Mouse (Mus musculus) liver, adult (tissue): ENCODE measurements around the gene Arl4c.

Experiments
- GATA4 ChIP-seq: IDR thresholded peaks from 2 replicates; pipeline ENCODE4 v1.6.1; 2014; ENCODE audit warnings: mild to moderate bottlenecking, low read length; ENCODE audit not compliant: insufficient replicate concordance

Gene Arl4c

DNA sequence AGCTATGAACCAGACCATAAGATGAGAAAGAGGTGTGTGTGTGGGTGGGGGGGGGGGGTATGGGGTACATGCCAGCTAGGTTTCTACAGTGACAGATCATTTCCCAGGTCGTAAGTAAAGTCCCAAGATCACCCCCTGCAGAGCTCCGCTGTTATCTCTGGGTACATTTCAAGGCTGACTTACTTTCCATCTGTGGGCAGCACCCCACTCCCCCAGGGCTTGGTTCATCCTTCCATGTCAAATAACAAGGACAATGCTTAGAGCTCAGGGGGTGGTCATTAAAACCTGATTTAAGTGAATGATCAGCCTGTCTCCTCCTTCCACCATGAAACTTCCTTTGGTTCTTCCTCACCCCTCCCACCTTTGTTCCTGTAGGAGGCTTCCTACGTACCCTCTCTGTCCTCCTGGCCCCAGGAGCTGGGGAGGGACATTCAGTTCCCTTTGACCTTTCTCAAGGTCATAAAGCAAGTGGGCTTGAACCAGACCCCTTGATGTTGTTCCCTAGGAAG lies 23.7 kb downstream of the Arl4c start:
- no peak for TF ChIP-seq GATA4

DNA sequence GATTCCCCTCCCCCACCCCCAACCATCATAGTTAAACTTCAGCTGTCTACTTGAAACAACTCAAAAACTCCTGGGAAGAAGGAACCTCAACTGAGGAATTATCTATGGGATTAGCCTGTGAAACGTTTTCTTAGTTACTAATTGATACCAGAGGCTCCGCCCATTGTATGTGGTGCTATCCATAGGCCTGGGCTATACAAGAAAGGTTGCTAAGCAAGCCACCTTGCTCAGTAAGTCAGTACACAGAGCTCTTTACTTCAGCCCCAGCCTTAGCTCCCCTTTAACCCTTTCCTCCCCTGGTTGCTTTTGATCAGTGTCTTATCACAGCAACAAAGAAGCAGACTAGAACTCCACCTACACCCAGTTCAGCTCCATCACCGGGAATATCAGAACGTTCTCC lies 31.2 kb downstream of the Arl4c start:
- TF ChIP-seq GATA4, result no peak

DNA sequence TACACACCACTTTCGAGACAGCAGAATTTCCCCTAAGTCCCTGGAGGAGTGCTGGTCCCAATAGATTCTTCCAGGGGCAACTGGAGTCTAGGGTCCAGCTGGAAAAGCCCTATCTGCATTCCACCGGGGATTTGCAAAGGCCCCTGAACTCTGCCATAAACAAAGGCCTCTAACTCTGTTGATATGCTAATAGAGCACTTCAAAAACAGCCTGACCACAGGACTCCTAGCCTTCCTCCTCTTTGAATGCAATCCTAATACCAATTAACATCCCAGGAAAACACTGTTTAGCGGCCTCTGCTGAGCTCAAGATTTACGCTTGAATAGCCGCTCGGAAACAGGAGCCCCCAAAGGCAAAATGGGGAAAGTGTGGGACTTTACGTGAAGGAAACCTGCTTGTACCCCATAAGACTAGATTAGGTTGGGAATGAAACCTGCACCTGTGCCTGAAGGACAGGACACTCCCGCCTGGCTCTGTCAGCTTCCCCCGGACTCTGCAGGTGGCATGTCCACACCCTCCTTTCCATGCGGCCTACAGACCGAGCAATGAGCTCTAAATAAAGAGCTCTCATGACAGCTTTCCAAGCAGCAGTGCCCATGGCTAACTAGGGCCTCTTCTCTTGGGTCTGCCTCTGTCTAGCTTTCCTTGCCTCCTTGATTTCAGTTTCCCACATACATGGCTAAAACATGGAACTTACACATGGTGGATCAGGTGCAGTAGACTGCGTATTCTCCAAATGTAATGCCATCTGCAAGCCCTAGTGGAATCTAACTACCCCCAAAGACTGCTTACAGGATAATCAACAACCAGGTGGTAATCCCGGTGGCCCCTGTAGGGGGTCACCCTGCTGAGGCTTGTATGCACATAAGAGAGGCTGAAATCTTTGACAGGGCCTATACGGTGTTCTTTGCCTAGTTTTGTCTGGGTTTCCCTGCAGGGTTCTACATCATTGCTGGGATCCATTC lies 32.9 kb downstream of the Arl4c start:
- no peak for TF ChIP-seq GATA4

DNA sequence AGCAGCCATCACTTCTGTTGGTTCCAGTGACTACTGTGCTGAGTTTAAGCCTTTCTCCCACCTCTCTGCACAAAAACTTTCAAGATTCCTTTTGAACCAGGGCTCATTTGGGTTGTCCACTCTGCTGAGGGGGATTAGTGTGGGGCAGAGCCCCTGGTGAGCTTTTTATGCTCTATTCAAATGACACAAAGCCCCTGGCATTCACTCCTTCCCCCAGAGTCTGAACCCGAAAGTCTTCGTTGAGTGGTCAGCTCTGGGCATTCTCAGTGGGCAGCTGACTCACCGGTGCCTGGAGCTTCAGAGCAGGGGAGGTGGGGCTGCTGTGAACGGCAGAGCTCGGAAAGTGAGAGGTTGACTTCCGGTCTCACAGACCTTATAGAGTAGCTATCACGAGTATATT lies 33.7 kb downstream of the Arl4c start:
- TF ChIP-seq GATA4, result no peak

DNA sequence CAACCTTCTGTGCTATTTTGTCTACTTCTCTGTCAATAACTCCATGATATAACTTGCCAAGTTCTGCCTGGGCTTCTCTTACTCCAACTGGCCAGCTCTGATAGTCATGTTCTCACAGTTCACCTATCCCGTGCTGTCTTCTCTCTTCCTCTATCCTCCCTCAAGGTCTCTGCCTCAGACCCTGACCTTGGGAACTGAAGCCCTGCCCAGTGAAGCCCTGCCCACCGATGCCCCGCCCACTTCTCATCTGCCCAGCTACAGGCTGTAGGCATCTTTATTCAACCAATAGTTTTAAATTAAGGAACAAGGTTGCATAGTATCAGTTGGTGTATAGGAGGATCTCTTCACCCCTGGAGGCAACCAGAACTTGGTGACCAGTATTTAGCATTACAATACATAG lies 37.4 kb downstream of the Arl4c start:
- TF ChIP-seq GATA4, result no peak

DNA sequence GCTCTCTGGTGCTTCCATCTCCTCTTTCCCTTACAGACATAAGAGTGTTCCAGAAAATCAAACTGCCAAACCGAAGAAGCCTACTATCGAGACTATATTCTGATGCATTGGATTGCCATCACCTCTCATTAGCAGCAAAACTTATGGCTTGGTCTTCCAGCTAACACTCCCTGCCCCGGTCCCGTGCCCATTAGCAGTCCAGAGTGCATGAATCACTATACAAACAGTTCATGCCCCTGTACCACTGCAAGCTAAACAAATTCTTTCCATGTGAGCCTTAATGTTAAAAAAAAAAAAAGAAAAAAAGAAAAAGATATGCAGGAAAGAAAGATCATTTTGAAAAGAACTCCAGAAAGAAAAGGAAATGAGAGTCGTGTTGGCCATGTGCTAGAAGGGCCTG lies 39.3 kb downstream of the Arl4c start:
- TF ChIP-seq GATA4, result no peak

DNA sequence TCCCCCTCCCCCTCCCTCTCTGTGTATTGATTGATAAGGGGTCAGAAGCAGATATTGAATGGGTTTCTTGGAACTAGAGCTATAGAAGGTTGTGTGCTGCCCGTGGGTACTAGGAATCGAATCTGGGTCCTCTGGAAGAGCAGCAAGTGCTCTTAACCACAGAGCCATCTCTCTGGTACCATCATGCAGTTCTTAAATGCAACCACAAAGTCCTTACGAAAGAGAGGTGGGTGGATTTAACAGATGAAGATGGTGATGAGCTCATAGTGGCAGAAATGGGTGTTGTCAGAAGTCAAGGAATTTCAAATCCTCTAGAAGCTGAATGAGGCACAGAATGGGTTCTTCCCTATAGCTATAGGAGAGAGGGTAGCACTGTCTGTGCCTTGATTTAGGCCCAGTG lies 40.8 kb downstream of the Arl4c start:
- TF ChIP-seq GATA4, result no peak

DNA sequence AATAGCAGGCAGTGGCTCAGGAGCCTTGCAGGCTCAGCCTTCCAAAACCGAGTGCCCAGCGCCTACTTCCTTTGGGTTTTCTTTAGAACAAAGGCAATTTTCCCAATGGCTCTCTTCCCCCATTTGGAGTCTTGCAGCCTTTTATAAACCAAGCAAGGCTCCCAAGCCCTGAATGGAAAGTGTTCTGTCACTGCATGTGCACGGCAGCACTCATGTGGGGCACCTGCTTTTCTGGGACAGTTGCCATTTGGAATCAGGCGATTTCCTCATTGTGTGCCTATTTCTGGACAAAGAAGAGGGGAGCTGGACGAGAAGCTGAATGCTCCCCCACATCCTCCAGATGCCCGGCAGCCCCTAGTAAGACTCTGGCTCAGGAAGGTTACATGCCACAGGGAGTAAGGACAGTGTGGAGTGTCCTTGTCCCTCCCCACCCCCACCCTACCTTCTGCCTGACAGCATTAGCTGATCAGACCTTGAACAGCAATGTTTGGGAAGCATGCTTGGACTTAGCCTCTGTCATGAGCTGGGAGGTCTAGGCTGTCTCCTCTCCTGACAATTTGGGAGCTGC lies 43.6 kb downstream of the Arl4c start:
- no peak for TF ChIP-seq GATA4

DNA sequence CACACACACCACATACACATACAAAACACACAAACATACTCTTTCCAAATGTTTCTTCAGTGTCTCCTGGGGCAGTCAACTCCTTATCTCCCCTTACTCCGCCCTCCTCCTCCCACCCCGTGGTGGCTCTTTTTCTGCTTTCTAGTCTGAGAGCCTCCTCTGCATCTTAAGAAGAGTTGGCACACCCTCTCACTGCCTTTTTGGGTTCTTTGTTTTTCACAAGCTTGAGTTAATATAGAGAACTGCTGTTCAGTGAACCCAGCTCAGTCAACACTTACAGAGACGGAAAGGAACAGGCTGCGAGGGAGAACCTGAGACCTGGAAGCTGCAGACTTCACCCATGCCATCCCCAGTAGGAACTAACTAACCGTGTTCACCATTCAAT lies 45.9 kb downstream of the Arl4c start:
- no peak for TF ChIP-seq GATA4

DNA sequence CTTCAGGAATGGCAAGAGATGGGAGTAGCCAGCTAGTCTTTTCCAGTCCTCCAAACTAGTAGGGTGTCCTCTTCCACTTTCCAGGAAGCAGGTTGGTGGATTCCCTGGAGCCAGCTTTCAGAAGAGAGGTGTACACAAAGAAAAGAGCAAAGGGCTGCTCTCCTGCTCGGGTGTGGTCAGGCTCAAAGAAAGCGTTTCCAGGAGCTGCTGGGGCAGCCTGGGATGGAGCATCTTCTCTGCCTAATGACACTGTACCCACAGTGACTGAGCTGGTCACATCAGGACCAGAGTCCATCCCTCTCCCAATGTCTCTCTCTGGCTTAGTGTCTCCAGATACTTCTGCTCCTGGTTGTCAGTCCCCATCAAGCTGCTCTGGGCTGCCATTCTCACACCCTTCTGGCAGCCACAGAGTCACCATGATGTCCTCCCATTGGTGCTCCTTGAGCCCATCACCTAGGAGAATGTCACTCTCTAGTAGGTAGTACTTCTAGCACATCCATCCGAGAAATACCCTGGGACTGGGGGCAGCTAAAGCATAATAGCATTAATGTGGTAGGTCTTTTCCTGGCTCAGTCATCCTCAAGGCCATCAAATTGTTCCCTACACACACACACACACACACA lies 46.4 kb downstream of the Arl4c start:
- no peak for TF ChIP-seq GATA4

DNA sequence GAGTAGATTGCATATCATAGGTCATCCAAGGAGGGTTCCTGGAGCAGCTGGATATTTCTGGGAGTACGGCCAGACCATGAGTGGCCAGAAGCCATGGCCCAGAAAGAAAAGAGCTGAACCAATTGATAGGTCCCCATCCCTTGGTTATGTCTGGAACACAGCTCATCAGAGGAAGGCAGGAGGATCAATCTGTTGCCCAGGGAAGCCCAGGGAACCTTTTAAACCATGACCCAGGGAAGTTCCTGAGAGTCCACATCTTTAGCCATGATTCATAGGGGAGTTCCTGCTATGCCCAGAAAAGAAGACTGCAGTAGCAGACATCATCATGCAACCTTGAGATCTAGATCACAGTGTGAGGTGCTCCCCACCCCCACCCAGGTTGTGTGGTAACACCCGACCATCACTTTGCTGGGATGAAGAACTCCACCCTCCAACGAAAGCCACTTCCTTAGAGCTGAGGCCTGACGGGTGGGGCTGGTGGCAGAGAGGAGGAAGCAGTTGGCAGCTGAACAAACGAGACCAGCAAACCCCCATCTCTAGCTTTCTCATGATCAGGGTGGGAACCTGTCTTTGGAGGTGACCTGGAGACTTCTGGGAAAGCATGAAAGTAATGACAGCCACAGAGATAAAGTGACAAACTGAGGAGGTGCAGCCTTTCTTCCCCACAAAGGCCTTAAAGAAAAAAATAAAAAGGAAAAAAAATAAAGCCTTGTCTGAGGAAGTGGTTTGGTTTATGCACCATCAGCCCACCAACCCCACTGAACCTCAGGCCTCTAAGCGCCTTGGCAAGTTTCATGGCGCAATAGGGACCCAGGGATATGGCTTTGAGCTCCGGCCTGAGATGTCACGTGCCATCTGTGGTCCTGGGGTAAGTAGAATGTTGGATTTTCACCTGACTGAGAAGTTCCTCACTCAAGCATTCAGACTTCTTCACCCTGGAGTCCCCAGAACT lies 47.2 kb downstream of the Arl4c start:
- no peak for TF ChIP-seq GATA4

DNA sequence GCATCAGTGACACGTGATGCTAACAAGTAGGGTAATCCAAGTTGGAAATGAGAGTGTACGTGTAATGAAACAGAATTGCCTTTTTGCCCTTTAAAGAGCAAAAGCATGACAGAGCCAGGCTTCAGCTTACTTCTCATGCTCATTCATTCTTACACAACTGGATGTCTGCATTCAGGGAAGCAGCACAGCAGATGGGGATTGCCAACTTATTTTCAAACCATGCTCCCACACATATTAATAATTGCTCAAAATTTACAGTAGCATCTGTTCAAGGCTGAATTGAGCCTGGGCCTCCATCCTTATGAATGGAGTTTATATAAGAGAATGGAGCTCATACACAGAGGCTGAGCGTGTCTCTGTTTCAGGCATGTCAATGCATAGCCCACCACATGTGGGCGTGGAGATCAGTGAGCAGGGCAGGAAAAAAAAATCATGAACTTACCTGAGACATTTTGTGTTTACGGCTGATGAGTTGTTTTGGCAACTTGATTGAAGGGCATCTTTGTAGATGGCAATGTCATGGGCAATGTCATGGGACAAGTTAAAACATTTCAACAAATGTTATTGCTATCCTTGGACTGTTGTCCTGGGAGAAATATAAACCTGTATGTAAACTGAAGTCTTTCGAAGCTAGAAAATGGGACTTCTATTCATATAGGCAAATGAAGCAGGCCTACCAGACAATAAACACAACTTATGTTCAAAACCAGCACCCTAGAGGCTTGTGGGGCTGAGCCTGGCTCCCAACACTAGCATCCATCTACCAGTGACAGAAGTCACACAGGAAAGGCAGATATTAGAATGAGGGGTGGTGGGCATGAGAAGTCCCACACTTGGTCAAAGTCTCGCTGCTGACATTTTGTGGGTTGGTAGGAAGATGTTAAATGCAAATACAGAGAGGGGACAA lies 48.2 kb downstream of the Arl4c start:
- no peak for TF ChIP-seq GATA4

DNA sequence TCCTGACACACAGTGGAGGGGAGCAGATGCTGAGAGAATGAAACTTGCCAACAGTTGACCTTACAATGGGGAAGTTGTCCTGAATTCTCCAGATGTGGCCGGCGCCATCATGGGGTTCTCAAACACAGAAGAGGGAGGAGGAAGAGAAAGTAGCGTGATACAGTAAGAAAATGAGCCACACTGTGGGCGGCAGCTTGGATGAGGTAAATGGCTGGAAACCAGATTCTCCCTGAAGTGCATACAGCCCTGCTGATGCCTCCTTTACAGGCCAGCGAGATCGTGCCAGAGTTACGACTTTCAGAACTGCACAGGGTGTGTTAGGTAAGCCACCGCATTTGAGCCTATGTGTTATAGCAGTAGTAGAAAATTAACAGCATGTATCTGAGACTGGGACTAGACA lies 49.3 kb downstream of the Arl4c start:
- TF ChIP-seq GATA4, result no peak

DNA sequence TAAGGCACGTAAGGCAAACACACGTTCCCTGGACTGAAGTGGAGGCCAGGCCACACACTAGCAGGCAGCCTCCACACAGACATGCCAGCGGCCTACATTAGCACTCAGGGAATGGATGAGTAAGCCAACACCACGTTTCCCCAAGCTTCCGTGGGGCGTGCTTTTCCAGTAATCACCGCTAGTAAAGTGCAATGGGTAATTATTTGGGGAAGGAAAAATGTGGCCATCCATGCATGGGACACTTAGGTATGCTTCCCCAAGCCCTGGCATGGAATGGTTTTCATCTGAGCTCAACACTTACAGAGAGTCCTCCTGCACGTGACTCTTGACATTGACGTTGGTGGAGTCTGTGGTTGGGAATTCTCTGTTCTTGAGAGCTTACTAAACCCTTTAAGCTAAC lies 50.4 kb downstream of the Arl4c start:
- TF ChIP-seq GATA4, result no peak
